Mouse (Mus musculus) bone marrow macrophage, adult 2 months (primary cell): ENCODE results near the gene Tcp1.

Source experiments
- CTCF ChIP-seq: IDR thresholded peaks from 2 replicates; pipeline ENCODE4 v1.5.1; 2012; ENCODE audit warnings: low read depth, mild to moderate bottlenecking, low read length, moderate library complexity
- POLR2A ChIP-seq: IDR thresholded peaks from 2 replicates; pipeline ENCODE4 v1.6.1; 2012; ENCODE audit warnings: mild to moderate bottlenecking, low read depth, low read length, borderline replicate concordance

- TF ChIP-seq CTCF (no peak), POLR2A (no peak)
Measured at GRCm38 (mm10) chr17:12915488-12915880, at the start of gene Tcp1.
